Mouse (Mus musculus) heart, postnatal 0 days (tissue): ENCODE data around the gene Pfkfb2. TPM values are rescaled to one million over a fixed set of nuclear protein-coding genes. Genes with fewer than 3 reads are reported as not detected.

Source experiments
- ATAC-seq: fragments of 200-750 bp; cut with Nextera tagmentation; 2 replicates; pipeline ENCODE4 v1.8.0; 2017; ENCODE audit warnings: low read depth, moderate number of reproducible peaks, moderate library complexity; ENCODE audit not compliant: insufficient read depth
- DNase-seq: peaks from one replicate; pipeline ENCODE4 v3.0.0-alpha.2; 2016; ENCODE audit warnings: low spot score
- H3K27ac ChIP-seq: fragments of 300-500 bp; sonication (generic); 2 replicates; pipeline ENCODE4 v1.5.1; 2014; ENCODE audit warnings: low read depth, mild to moderate bottlenecking
- H3K27me3 ChIP-seq: fragments of 300-500 bp; sonication (generic); 2 replicates; pipeline ENCODE4 v1.6.1; 2014; ENCODE audit warnings: low read length, mixed read lengths; ENCODE audit not compliant: control insufficient read depth, insufficient read depth
- H3K36me3 ChIP-seq: fragments of 300-500 bp; sonication (generic); replicated peaks from 2 replicates; pipeline ENCODE4 v1.6.1; 2014; ENCODE audit warnings: low read length, mixed read lengths; ENCODE audit not compliant: control insufficient read depth, insufficient read depth
- H3K4me1 ChIP-seq: fragments of 300-500 bp; sonication (generic); 2 replicates; pipeline ENCODE4 v1.6.1; 2014; ENCODE audit warnings: antibody characterized with exemption; ENCODE audit not compliant: control insufficient read depth, insufficient read depth
- H3K4me2 ChIP-seq: fragments of 300-500 bp; sonication (generic); 2 replicates; pipeline ENCODE4 v1.6.1; 2014; ENCODE audit warnings: low read depth, mild to moderate bottlenecking, low read length, moderate library complexity
- H3K4me3 ChIP-seq: fragments of 300-500 bp; sonication (generic); 2 replicates; pipeline ENCODE4 v1.5.1; 2014; ENCODE audit warnings: low read depth, low read length
- H3K9ac ChIP-seq: fragments of 300-500 bp; sonication (generic); replicated peaks from 2 replicates; pipeline ENCODE4 v1.6.1; 2014; ENCODE audit warnings: low read depth, low read length, mixed read lengths
- H3K9me3 ChIP-seq: fragments of 300-500 bp; sonication (generic); replicated peaks from 2 replicates; pipeline ENCODE4 v1.6.1; 2016; ENCODE audit warnings: low read length; ENCODE audit not compliant: control insufficient read depth
- CTCF ChIP-seq: IDR thresholded peaks from 2 replicates; pipeline ENCODE4 v1.5.1; 2016; ENCODE audit warnings: antibody characterized with exemption, control low read depth, low read depth
- EP300 ChIP-seq: IDR thresholded peaks from 2 replicates; pipeline ENCODE4 v1.6.1; 2016; ENCODE audit warnings: antibody characterized with exemption, low read depth
- WGBS: fragments of 180-500 bp; shearing (Covaris S2); extraction: QIAGEN DNeasy Blood & Tissue Kit; methylation state at CpG from one replicate; pipeline ENCODE4 v1.1.7; 2014; 5-methylcytosine and 5-hydroxymethylcytosine counted together
- polyA plus RNA-seq: library from polyadenylated mRNA; unstranded; fragments of >200 nt; fragmentation: Nextera tagmentation; extraction: Ambion mirVana; gene quantifications from 2 replicates; pipeline ENCODE4 v1.2.1, GENCODE M21; 2015
- total RNA-seq: library from RNA; depleted of rRNA; stranded (reverse); fragments of >200 nt; gene quantifications from 2 replicates; pipeline ENCODE4 v1.2.3, GENCODE M21; 2014; ENCODE audit warnings: low replicate concordance

The Pfkfb2 gene
- total and polyA plus RNA-seq, 2 experiments from 2014 or later = 8.2 to 19.0 TPM

DNA sequence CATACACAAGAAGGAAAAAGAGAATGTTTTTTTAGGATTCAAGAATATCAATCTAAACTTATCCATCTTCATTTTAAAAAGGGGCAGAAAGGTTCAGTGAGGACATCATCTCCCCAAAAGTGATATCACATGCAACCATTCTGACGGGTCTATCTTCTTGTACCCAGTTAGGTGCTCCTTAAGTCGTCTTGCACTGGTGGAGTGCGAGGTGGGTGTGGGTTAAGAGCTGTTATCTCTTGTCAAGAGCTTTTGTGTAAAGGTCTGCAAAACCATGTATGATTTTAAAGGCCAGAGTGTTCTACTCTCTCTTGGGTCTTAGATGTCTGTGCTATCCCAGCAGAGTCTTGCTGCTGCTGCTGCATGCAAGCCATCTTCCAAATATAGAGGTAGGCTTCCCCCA is 17.8 kb upstream of the Pfkfb2 start:
- no peak for TF ChIP-seq CTCF
- TF ChIP-seq EP300 = no peak
- no peaks in the 10 kb centered on the region for H3K4me1 ChIP-seq
- H3K36me3 ChIP-seq = no peaks in the 10 kb centered on the region
- H3K4me3 ChIP-seq = no peak overlapping the region
- DNase-seq (no peak), ATAC-seq (no peak)
- no peaks in the 10 kb centered on the region for H3K27me3 ChIP-seq
- no peak overlapping the region for H3K4me2 ChIP-seq
- no peak overlapping the region for H3K27ac ChIP-seq
- 51% methylated on average over 3 of the region's 3 CpGs for WGBS
- H3K9me3 ChIP-seq = no peaks in the 10 kb centered on the region
- H3K9ac ChIP-seq = no peak overlapping the region

- Histone ChIP-seq H3K9me3 (no peaks in the 10 kb centered on the region), H3K4me1 (peaks cover 11% of the 10 kb centered on the region), H3K4me3 (no peak overlapping the region), H3K27ac (no peak overlapping the region), H3K27me3 (no peaks in the 10 kb centered on the region), H3K36me3 (no peaks in the 10 kb centered on the region), H3K4me2 (no peak overlapping the region), H3K9ac (no peak overlapping the region)
- ATAC-seq = no peak
- TF ChIP-seq EP300 = no peak
- TF ChIP-seq CTCF = no peak
- no peak for DNase-seq
- WGBS = 90% methylated on average over 3 of the region's 3 CpGs
Measured at GRCm38 (mm10) chr1:130745591-130745990, 16.5 kb upstream of the Pfkfb2 start.

- no peaks in the 10 kb centered on the region for H3K27me3 ChIP-seq
- no peak overlapping the region for H3K27ac ChIP-seq
- H3K9me3 ChIP-seq = no peaks in the 10 kb centered on the region
- H3K4me2 ChIP-seq = no peak overlapping the region
- no peak for DNase-seq
- 79% methylated on average over 5 of the region's 5 CpGs for WGBS
- no peak overlapping the region for H3K9ac ChIP-seq
- H3K4me3 ChIP-seq = no peak overlapping the region
- peaks cover 18% of the 10 kb centered on the region for H3K4me1 ChIP-seq
- TF ChIP-seq EP300 (no peak), CTCF (no peak)
- H3K36me3 ChIP-seq = no peaks in the 10 kb centered on the region
- no peak for ATAC-seq
Measured at GRCm38 (mm10) chr1:130744961-130745360, 15.9 kb upstream of the Pfkfb2 start.

GRCm38 (mm10) chr1:130744217-130744616 is 15.2 kb upstream of the Pfkfb2 start:
- Histone ChIP-seq H3K36me3 (no peaks in the 10 kb centered on the region), H3K4me1 (peaks cover 18% of the 10 kb centered on the region), H3K9ac (no peak overlapping the region), H3K27ac (no peak overlapping the region), H3K4me2 (no peak overlapping the region), H3K27me3 (no peaks in the 10 kb centered on the region), H3K9me3 (no peaks in the 10 kb centered on the region), H3K4me3 (no peak overlapping the region)
- ATAC-seq (no peak), DNase-seq (no peak)
- TF ChIP-seq EP300 (no peak), CTCF (no peak)
- WGBS = 74% methylated on average over 2 of the region's 2 CpGs

GRCm38 (mm10) chr1:130743775-130744174 is 14.7 kb upstream of the Pfkfb2 start:
- Histone ChIP-seq H3K36me3 (no peaks in the 10 kb centered on the region), H3K27me3 (no peaks in the 10 kb centered on the region), H3K27ac (no peak overlapping the region), H3K4me3 (no peak overlapping the region), H3K9me3 (no peaks in the 10 kb centered on the region), H3K4me2 (no peak overlapping the region), H3K9ac (no peak overlapping the region), H3K4me1 (peaks cover 18% of the 10 kb centered on the region)
- WGBS = 23% methylated on average over 1 of the region's 1 CpGs
- no peak for TF ChIP-seq CTCF
- TF ChIP-seq EP300 = no peak
- ATAC-seq = no peak
- DNase-seq = no peak

DNA sequence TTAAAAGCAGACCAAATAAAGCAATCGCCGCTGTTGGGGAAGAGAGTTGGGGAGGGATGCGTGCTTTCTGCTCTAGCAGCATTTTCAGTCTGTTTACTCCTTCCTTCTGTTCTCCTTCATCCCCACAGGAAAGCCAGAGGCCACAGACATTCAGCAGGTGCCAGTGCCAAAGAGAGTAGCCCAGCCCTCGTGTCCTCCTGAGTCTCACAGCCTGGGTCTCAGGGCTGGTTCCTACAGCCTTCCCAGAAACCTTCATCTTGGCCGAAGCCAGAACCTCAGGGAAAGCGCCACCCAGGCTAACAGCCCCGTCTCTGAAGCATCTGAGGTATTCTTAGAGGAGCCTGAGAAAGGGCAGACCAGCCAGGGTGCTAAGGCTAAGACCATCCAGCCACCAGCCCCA is 13.1 kb upstream of the Pfkfb2 start:
- H3K27ac ChIP-seq = no peak overlapping the region
- H3K4me2 ChIP-seq = no peak overlapping the region
- H3K4me3 ChIP-seq = no peak overlapping the region
- H3K9ac ChIP-seq = no peak overlapping the region
- no peaks in the 10 kb centered on the region for H3K27me3 ChIP-seq
- no peaks in the 10 kb centered on the region for H3K9me3 ChIP-seq
- TF ChIP-seq EP300 (no peak), CTCF (no peak)
- ATAC-seq = no peak
- H3K4me1 ChIP-seq = peaks cover 18% of the 10 kb centered on the region
- no peak for DNase-seq
- no peaks in the 10 kb centered on the region for H3K36me3 ChIP-seq
- 84% methylated on average over 7 of the region's 7 CpGs for WGBS
